Mouse (Mus musculus) CH12.LX (cell line): ENCODE measurements around the gene Fer.

Source experiments
- CHD1 ChIP-seq: IDR thresholded peaks from 2 replicates; pipeline ENCODE4 v1.6.1; 2012; ENCODE audit warnings: low read depth, low read length, improper control_type of control experiment, inconsistent platforms
- EP300 ChIP-seq: IDR thresholded peaks from 2 replicates; pipeline ENCODE4 v1.6.1; 2011; ENCODE audit warnings: low read length, improper control_type of control experiment
- NELFE ChIP-seq: IDR thresholded peaks from 2 replicates; pipeline ENCODE4 v1.6.1; 2011; ENCODE audit warnings: low read depth, low read length, improper control_type of control experiment
- NRF1 ChIP-seq: IDR thresholded peaks from 2 replicates; pipeline ENCODE4 v1.6.1; 2014; ENCODE audit warnings: low read depth, mild to moderate bottlenecking, inconsistent platforms, low read length, improper control_type of control experiment, moderate library complexity
- POLR2A ChIP-seq: IDR thresholded peaks from 2 replicates; pipeline ENCODE4 v1.6.1; 2011; ENCODE audit warnings: low read depth, mild to moderate bottlenecking, improper control_type of control experiment, low read length
- ZC3H11A ChIP-seq: IDR thresholded peaks from 2 replicates; pipeline ENCODE4 v1.6.1; 2012; ENCODE audit warnings: low read depth, mild to moderate bottlenecking, inconsistent platforms, low read length, improper control_type of control experiment

DNA sequence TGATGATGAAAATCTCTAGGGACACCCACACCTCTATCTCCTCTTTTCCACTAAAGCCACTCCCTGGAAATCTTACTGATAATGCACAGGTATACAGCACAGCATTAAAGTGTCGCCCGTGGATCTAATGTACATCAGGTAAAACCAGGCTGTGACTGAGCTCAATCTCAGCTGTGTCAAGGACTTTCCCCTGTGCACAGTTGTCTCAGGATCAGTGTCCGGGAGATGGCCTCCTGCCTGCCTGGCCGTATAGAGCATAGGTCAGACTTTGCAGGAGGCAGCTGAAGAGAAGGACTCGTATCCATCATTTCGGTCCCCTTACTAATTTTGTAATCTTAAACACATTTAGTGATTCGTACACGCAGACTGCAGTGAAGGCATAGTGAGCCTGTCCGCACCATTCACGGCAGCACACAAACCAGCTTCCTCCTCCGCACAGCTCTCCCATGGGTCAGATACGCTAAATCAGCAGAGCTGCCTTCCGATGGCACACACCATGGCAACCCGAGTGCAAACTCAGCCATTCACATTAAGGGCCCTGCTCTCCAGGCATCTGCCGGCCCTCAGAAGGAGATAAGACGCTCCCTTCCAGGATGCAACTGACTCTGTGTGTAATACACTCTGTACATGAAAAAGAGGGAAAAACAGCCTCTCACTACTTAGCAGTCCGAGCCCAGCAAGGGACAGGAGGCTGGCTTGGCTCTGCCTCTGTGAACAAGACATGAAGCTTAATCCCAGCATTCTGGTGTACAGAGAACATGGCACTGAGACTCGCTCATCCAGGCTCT is 277.4 kb downstream of the Fer start:
- TF ChIP-seq ZC3H11A: no peak
- TF ChIP-seq NELFE: no peak
- TF ChIP-seq NRF1: no peak
- TF ChIP-seq EP300: no peak
- no peak for TF ChIP-seq POLR2A
- TF ChIP-seq CHD1: no peak
